Mouse (Mus musculus): ENCODE data around the gene Aloxe3.
"Not testable (repeated sequence)": the region's sequence is repeated elsewhere in the genome, so short reads cannot be mapped to it uniquely, and the experiment has no call there.

Aloxe3 gene

DNA sequence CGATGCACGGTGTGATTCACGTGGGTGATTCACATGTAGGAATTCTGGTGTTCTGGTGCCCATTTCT is at the start of gene Aloxe3:
TSS of gene Aloxe3 (plus strand) at position 45 of the 67 bp plus-strand sequence.
- DNase-seq (ENCODE audit: low spot score in 2 of 2), result no peak

DNA sequence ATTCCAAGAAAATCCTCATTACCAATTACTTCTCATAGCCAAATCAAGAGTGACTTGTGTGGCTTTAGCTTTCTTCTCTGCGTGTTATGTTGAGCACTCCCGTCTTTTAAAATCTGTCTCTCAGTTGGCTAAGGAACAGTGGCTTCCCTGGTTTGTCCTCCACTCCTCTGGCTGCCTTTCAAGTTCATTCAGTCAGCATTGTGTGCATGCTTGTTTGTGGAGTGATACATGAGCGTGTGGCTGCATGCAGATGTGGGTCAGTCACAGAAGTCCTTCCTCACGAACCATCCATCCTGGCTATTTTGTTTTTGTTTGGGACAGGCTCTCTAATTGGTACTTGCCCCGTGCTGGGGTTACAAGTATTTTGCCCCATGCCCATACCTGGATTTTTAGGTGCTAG is 49.1 kb upstream of the Aloxe3 start:
- no peak for DNase-seq (ENCODE audit: low spot score in 2 of 2)

DNA sequence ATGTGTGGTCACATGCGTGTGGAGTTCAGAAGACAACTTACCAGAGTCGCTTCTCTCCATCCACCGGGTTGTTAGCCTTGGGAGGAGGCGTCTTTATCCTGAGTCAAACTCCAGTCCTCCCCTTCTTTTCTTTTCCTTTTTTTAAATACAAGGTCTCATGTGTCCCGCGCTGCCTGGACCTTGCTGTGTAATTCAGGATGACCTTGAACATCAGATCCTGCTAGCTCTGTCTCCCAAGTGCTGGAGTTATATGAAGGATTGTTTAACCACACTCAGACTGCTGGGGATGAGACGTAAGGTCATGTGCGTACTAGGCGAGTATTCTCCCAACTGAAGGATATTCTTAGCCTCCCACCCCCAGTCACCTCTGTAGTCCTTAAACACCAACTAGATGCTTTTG is 48.4 kb upstream of the Aloxe3 start:
- DNase-seq (ENCODE audit: low spot score in 2 of 2), result no peak

GRCm38 (mm10) chr11:69078041-69078440 is 47.7 kb upstream of the Aloxe3 start:
- no peak for DNase-seq (ENCODE audit: low spot score in 2 of 2)

- DNase-seq (ENCODE audit: low spot score in 2 of 2), result no peak
These were observed 46.8 kb upstream of the Aloxe3 start for GRCm38 (mm10) chr11:69078805-69079438.

DNA sequence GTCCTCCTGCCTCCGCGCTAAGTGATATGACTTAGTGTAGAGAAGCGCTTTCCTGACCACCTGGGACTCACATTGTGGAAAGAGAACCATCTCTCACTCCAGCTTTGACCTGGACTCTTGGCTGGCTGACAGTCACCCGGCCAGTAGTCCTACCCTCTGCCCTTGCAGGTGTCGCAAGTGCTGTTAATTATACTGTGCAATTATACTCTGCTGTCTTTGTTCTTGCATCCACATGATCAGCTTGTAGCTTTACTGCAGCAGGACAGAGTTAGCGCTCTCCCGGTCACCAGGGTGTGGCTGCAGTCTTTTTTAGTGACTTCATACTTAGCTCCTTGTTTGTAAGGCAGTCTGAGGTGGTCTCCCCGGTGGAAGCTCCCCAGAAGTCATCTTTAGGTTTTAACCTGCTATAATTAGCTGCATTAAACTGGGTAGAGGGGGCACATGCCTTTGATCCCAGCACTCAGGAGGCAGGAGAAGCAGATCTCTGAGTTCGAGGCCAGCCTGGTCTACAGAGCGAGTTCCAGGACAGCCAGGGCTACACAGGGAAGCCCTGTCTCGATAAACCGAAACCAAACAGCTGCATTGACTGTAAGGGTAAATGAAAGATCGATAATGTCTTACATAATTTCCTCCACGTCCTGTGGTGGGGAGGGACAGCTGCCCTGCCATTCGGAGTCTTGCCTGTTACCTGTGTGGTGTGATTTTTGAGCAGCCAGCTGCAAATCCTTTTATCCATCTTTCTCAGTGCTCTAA is 45.4 kb upstream of the Aloxe3 start:
- DNase-seq (ENCODE audit: low spot score in 2 of 2), result no peak

DNA sequence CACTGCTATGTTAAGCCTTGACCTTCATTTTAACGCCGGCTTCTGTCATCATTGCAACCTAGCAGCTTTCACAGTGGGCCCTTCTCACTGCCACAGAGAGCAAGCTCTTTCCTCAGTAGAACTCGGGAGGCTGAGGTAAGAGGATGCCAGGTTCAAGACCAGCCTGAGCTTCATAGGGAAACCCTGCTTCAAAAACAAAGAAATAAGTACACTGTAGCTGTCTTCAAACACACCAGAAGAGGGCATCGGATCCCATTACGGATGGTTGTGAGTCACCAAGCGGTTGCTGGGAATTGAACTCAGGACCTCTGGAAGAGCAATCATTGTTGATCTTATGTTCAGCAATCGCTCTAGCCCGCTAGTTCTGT is 44.9 kb upstream of the Aloxe3 start:
- DNase-seq (ENCODE audit: low spot score in 2 of 2), result no peak

GRCm38 (mm10) chr11:69081613-69082012 is 44.1 kb upstream of the Aloxe3 start:
- DNase-seq (ENCODE audit: low spot score in 2 of 2), result no peak

DNA sequence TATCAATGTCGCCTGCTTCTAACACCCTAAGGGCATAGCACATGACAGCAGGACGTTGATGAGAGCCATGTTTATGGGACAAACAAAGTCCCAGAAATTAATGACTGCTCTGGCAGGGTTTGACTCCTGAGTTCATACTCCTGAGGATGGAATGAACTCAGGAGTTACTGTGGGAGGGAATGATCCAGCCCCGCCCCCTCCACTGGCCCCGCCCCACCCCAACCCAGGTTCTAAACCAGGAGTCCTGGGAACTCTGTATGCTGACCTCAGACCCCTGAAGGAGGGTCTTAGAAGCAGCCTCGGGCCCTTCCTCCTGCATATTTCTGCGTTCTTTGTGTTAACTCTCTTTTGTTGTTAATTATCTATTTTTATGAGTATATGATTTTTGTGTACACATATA is 40.1 kb upstream of the Aloxe3 start:
- DNase-seq (ENCODE audit: low spot score in 2 of 2), result no peak

- DNase-seq (ENCODE audit: low spot score in 2 of 2), result no peak
These were observed 39.3 kb upstream of the Aloxe3 start for GRCm38 (mm10) chr11:69086390-69086789.

DNA sequence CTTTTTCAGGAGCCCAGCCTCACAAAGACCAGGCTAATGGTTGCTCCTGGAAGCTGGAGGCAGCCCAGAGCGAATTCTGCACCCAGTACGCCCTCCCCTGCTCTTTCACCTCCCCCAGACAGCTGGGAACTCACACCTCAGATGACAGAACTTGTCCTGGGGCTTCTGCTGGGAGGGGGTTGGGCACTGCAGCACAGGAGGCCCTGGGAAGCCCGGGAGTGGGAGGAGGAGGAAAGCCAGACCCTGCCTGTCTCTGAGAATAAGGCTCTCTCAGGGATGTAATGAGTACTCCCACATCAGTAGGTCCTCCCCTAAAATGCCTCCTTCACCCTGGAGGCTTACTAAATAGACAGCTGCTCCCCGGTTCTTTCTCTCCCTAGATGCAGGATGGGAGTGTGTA is 38.6 kb upstream of the Aloxe3 start:
- DNase-seq (ENCODE audit: low spot score in 2 of 2), result no peak

DNA sequence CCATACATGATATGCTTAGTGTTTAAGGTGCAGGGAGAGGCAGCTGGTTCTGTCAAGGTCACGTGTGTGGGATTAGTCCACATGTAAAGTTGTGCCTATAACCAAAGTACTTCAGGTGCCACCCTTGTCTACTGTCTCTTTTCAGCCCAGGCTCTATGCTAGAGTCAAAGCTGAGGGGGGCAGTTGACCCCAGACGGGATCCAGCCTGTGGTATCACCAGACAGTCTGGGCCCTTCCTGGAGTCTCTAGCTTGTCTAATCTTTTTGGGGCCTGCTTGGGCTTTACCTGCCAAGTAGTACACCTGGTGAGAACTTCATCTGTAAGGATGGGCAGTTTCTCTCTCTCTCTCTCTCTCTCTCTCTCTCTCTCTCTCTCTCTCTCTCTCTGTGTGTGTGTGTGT is 38.1 kb upstream of the Aloxe3 start:
- no peak for DNase-seq (ENCODE audit: low spot score in 2 of 2)

GRCm38 (mm10) chr11:69088103-69088855 is 37.4 kb upstream of the Aloxe3 start, which contains the start of gene Vamp2:
Gene Vamp2 (plus strand): TSS chr11:69088490.
- DNase-seq (ENCODE audit: low spot score in 2 of 2), result peak; percentile 71 to 87

- no peak for DNase-seq (ENCODE audit: low spot score in 2 of 2)
These were observed 36.7 kb upstream of the Aloxe3 start for GRCm38 (mm10) chr11:69088856-69089615.

GRCm38 (mm10) chr11:69089616-69090290 is 35.9 kb upstream of the Aloxe3 start:
- no peak for DNase-seq (ENCODE audit: low spot score in 2 of 2)

- DNase-seq (ENCODE audit: low spot score in 2 of 2), result no peak
These were observed 35.3 kb upstream of the Aloxe3 start for GRCm38 (mm10) chr11:69090367-69090766.

DNA sequence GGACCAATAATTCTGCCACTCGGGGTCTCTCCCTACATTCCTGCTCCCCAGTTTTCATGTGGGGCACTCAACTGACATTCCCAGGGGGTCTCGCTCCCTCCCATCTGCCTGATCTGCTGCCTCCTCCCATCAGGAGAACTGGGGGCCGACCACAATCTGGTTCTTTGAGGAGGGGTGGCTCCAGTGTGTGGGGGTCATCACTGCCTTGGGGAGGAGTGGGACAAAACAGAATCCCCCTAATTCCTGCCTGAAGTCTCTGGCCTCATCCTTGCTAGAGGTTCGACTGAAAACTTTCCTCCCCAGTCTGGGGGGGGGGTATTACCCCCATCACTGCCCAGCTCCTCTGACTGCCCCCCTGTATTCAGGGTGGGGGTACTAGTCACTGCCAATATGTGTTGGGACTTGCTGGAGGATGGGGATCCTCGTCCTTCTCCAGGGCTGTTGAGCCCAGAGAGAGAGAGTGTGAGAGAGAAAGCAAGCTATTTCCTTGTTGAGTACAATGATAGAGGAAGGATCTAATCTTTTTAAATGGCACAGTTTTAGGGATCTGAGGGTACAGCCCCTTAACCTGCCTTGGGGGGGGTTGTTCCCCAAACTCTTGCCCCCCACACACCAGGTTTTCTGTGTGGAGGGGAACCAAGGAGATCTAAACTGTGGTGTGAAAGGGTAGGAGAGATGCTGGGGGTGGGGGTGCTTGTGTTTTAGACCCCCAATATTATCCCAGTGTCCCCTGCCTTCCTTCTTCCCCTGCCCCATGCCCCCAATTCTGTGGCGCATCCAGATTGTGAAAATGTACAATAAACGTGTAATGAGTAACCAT is 33.9 kb upstream of the Aloxe3 start:
- DNase-seq (ENCODE audit: low spot score in 2 of 2), result no peak

DNA sequence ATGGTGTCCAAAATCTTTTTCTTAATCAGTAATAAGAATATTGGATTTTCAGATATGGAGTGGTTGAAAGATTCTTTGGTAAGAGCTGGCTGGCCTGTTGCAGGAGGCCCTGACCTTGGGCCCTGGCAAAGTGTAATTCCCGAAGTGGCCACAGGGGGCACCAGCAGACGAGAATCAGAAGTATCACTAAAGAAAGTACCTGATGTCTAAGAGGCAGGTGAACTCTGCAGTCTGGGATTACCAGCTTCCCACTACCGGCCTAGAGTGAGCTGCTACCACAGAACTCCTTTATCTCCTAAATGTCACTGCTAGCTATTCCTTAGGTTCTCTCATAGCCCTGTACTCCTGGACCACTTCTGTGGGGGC is 33.3 kb upstream of the Aloxe3 start:
- DNase-seq (ENCODE audit: low spot score in 2 of 2), result peak; percentile 83 to 93

GRCm38 (mm10) chr11:69092871-69093270 is 32.8 kb upstream of the Aloxe3 start:
- DNase-seq (ENCODE audit: low spot score in 2 of 2), result no peak

GRCm38 (mm10) chr11:69093856-69094255 is 31.8 kb upstream of the Aloxe3 start:
- DNase-seq (ENCODE audit: low spot score in 2 of 2), result not testable (repeated sequence)

DNA sequence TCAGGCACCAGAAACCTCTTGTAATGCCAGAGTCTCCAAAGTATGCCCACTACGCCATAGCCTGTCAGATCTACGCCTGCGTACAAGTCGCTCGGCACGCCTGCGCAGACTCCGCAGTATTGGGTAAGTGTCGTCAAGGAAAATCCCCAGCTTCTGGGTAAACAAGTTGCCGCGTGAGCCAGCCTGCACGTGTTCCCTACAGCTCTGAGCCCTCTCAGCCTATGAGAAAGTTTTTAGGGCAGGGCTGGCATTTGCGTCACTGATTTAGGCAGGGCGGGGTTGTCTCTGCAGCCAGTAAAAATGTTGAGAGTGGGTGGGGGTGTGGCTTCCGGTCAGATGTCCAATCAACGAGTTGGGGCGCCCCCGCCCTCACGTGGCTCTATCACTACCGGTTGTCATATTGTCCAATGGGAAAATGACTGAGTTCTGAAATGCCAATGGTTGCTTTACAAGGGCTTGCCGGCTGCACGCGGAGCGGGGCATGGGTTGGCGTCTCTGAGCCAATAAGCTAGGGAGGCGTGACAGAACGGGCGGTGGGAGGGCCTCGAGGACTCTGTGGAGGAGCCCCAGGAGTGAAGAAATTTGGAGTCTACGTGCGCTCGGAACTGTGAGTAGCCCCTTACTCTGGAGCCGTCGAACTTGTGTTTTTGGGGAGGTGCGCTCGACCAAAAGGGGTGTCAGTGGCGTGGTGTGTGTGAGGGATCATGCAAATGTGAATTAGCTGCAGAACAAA is 30.8 kb upstream of the Aloxe3 start, which contains the start of gene Per1:
TSS of gene Per1 (plus strand) at position 521 of the 733 bp plus-strand sequence.
- peak; percentile 93 to 94 for DNase-seq (ENCODE audit: low spot score in 2 of 2)

All from spleen, postnatal 14 days (tissue).